Mouse (Mus musculus): ENCODE measurements around the gene Ccdc92b.
A peak's percentile ranks its signal among the peaks of the same experiment; 100 is the strongest.

Ccdc92b gene

DNA sequence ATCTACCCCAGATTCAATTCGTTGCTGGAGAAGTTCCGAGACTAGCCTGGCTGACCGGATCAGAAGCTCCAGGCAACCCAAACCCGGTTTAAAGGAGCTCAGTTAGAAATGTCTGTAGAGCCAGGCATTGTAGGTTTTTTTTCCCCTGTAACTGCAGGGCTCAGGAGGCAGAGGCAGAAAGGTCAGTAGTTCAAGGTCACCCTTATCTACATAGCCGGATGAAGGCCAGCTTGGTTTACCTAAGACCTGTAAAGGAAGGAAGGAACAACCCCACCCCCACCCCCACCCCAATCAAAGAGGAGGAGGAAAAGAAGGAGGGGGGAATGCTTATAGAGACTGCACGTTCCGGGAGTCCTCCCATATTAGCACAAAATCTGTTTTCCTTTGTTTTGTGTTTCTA is 8.0 kb upstream of the Ccdc92b start:
- DNase-seq (ENCODE audit: low read depth, low spot score) = no peak

DNA sequence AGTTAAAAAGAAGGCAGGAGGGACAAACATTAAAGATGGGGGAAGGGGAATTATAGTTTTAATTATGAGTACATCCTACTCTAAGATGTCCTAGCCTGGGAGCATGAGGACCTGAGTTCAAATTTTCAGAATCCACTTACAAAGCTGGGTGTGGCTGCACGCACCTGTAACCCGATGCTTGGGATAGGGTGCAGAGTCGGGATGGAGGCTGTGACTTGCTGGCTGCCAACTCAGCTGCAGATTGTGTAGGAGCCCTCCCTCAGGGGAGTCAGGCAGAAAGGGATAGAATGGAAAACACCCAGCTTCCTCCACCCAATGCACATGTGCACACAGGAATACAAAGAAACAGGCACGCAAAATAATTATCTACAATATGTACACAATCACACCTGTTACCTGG is 6.0 kb upstream of the Ccdc92b start:
- no peak for DNase-seq (ENCODE audit: low read depth, low spot score)

DNA sequence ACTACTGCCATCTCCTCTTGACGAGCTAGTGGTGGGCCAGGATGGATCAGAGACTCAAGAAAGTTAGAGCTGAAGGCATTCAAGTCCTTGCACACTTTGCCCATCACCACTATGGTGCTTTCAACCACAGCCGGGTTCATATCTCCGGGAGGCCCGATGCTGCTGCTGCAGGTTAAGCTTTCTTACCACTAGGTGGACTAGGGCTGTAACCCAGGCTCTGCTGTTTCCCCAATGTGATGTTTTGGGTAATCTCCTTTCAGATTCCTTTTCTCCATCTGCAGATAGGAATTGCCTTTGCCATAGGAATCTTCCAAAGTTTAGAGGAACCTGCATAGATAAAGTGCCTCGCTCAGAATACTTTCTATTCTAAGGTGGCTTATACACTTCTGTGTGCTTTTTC is 3.8 kb upstream of the Ccdc92b start:
- no peak for DNase-seq (ENCODE audit: low read depth, low spot score)

DNA sequence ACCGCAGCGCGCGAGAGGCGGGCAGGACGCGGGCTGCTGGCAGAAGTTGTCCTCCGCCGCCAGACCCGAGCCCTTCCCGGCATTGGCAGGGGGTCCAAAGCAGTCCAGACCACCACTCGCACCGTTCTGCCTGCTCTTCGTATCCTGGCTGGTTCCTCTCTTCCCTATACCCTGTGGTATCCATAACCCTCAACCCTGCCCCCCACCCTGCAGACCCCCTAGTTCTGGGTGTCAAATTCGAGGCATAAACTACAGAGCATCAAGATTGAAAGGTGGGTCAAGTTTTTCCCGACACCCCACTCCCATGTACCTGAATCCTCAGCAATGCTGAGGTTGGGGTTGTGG is 523 bp downstream of the Ccdc92b start:
- no peak for DNase-seq (ENCODE audit: low read depth, low spot score)

DNA sequence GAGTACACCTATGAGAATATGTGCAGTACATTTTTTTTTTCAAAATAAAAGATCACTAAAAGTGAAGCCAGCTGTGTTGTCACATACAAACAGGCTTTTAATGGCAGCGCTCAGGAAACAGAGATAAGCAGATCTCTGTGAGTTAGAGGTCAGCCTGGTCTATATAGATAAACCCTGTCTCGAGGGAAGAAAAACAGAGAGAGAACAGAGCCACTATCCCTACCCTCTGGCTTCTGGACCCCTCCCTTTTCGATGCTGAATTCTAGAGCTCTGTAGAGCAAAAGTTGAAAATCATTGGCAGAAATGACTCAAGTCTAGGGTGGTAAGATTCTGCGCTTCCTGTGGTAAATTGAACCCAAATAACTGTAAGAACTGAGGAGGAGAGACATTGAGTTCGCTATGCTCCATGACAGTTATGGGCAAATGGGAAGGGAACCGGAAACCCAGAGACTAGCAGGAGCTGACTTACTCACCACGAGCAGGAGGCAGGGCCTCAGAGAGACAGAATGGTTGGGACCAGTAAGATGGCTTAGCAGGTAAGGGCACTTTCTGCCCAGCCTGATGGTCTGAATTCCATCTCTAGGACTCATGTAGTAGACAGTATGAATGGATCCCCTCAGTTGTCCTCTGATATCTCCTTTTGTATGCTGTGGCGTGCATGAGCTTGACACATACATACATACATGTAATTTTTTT is 2.7 kb downstream of the Ccdc92b start:
- no peak for DNase-seq (ENCODE audit: low read depth, low spot score)

DNA sequence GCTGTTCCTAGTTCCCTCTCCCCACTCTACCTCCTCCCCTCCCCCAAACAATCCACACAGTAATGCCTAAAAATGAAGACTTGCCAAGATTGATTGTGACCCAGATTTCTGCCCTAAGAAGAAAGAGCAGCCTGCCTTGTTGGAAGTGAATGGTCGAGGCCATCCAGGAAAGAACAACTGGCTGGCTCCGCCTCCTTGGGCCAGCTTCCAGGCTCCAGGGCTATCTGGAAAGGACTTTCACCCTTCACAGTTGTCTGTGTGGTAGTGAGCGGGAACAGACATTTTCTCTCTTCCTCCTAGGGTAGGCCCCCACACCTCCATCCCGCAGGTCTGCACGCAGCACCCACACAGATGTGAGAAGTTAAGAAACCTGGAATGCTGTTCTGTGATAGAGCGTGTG is 4.3 kb downstream of the Ccdc92b start:
- DNase-seq (ENCODE audit: low read depth, low spot score) = no peak

DNA sequence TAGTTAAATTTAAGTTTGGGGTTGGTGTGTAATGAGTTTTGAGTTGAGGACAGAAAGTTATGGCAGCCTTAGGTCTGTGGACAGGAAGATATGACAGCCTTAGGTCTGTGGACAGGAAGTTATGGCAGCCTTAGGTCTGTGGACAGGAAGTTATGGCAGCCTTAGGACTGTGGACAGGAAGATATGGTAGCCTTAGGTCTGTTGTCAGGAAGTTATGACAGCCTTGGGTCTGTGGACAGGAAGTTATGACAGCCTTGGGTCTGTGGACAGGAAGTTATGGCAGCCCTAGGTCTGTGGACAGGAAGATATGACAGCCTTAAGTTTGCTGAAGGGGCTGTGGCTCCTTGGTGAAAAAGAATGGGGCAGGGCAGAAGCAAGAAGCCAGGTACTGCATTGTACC is 5.9 kb downstream of the Ccdc92b start:
- no peak for DNase-seq (ENCODE audit: low read depth, low spot score)

DNA sequence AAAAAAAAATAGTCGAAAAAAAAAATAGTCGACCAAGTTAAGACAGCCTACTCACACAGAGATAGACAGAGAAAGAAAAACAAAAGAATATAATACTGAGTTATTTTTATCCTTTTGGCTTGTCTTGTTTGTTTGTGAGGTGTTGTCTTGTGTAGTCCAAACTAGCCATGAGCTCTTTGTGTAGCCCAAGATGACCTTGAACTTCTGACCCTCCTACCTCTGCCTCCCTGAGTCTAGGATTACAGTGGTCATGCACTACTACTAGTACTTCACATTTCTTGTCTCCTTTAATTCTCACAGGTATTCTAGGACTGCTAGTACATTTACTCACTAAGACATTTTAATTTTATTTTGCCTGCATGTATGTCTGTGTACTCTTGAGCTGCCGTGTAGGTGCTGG is 8.1 kb downstream of the Ccdc92b start:
- no peak for DNase-seq (ENCODE audit: low read depth, low spot score)

DNA sequence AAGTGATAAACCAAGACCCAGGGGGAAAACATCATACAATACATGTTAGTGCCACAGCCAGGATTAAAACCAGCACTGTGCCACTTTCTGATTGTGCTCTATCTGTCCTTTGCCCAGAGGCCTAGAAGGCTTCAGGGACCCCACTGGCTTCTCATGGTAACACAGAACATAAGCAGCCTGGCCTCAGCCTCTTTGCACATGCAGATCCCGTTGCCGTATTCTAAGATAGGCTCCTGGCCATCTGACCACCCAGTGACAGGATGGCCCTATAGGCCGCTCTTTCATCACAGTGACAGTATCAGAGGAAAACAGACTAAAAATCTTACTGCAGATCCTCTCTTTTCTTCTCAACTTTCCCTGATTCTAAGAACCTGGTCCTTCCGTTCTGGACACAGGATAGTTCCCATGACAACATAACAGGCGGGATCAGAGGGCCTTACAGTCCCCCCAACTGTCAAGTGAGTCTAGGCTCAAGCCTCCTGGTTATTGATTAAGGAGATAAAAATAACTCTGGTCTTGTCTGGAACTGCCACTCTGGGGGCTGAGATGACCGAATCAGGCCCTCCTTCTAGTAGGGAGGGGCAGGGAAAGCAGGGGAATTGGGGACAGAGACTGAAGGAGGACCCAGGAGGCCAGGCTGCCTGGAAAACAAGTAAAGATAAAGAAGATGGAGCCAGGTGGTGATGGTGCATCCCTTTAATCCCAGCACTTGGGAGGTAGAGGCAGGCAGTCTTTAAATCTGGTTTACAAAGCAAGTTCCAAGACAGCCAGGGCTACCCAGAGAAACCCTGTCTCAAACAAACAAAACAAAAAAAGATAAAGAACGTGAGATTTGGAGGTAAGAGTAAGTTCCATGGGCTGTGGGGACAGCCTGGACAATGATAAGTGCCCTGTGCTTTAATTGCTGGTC is 12.7 kb downstream of the Ccdc92b start:
- DNase-seq (ENCODE audit: low read depth, low spot score) = no peak

DNA sequence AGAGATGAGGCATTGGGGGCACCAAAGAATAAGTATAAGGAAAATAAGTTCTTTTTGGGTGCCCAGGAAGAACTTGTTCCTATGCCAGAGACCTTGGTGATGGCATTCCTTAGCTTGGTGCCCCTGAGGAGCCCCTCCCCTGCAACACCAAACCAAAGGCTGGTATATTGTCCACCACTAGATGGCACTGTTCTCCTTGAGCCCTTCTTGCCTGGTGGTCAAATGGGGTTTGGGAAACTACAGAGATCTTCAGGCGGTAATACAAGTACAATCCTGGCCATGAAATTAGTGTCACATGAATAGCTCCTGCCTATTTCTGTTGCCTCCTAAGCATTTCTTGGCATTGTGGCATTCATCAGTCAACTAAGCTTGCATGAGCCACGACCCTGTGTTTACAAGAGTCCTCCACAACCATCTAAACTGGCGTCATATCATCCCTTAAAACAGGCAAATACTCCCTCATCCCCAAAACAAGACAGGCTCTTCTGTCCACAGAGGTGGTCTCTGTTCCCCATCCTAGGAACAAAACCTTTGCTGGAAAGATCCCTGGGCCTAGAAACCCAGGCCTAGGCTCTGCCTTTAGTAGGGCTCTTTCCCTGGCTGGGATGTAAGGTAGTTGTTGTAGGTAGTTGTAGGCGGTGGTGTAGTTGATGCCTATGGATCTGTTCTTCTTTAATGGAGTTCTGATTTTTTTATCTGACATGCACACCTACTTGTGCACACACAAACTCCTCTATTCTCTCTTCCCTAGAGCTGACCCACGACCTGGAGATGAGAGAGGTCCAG is 15.3 kb downstream of the Ccdc92b start:
- DNase-seq (ENCODE audit: low read depth, low spot score) = peak; percentile 60

DNA sequence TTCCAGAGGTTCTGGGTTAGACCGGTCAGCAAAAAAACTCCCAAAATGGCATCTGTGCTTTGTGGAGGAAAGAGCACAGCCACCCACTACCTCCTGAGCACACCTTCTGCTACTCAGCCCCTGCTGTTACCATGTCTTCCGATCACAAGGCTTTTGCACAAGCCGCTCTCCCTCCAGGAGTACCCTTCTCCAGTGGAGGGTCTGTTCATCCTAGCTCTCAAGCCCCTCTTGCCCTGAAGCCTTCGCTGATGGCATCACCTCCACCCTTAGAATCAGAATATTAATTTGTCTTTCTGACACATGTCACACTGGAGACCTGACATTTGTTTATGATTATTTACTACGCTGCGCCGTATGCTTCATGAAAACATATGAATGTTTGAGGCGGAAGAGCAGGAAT is 18.1 kb downstream of the Ccdc92b start:
- no peak for DNase-seq (ENCODE audit: low read depth, low spot score)

DNA sequence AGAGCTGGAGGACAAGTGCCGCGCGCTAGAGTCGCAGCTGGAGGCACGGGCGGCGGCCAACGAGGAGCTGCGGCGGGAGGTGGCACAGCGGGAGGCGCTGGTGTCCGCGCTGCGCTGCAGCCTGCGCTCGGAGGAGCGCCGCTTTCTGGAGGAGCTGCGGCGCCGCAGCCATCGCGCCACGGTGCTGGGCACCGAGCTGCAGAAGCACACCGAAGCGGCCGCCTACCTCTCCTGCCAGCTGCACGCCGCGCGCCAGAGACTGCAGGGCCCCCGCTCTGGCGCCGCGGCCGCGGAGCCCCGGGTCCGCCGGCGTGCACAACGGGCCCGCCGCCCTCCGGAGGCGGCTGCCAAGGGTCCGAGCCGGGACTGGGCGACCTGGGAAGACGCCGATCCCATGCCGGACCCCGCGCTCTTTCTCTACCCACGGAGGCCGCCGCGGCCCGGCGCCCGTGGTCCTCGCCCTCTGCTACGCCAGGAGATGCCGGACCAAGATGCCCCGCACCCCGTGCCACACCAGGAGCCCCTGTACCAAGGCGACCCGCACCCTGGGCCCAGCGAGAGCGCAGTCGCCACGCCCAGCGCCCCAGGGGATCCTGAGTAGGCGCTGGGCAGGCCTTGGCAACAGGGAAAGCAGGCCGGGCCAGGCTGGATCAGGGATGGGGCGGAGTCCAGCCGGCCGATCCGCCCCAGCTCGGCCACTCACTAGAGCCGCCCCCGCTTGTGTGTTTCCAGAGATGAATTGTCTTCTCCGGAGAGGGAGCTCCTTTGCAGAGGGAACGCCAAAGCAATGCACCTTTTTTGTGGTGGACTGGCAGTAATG is 18.8 kb downstream of the Ccdc92b start:
- peak; percentile 60 for DNase-seq (ENCODE audit: low read depth, low spot score)

DNA sequence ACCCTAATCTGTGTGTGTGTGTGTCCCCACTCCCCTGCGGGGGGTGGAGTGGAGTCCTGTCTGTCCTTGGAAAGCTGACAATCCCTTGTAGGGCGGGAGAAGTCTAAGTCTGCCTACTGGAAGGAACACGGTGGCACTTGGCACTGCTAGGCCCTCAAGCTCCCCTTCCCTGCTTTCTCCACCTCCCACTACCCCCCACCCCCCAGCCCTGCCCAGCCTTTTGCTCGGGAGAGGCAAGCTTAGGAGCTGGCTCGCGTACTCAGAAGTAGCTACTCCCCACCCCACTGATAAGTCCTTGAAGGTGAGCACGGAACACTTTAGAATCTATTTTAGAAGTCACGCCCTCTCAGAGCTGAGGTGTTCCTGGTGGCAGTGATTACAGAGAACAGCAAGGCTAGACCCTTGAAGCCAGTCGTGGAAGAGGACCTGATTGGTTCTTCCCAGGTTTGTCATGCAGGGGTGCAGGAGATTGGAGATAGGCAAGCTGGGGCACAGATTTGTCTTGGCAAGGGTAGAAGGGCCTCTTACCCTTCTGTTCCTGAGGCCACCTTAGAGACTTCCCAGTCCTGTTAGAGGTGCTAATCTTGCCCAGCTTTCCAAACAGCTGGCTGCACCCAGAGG is 19.5 kb downstream of the Ccdc92b start:
- DNase-seq (ENCODE audit: low read depth, low spot score) = no peak

DNA sequence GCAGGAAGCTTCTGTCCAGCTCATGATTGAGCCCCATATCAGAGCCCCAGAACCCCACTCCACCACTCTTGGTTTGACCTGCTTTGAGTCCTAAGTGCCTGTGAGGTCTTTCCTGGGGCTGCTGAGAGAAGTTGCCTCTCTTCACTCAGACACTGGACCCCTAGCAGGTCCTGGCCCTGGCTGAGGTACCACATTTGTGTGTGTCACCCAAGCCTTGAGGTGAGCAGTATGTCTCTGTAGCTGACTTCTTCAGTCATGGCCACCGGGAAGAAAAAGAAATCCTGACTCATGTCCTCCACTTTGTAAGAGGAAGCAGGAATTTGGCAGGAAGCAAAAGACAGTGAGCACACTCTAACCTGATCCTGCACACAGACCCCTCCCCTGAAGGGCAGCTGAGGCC is 20.2 kb downstream of the Ccdc92b start:
- no peak for DNase-seq (ENCODE audit: low read depth, low spot score)

DNA sequence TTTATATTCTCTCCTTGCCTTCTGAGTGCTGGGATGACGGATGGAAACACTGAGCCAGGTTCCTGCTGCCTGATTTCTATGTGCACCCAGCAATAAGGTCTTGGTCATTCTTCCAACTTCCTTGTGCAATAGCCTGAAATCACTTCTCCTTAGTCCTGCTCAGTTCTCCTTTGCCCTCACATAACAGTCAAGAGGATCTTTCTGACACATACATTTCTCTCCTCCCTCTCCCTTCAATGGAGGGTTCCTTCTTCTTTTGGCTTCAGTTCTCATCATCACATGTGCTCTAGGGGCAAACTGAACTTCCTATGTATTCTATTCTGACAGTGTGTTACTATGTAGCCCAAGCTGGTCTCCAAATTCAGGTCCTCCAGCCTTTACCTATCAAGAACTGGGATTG is 28.6 kb downstream of the Ccdc92b start:
- no peak for DNase-seq (ENCODE audit: low read depth, low spot score)

DNA sequence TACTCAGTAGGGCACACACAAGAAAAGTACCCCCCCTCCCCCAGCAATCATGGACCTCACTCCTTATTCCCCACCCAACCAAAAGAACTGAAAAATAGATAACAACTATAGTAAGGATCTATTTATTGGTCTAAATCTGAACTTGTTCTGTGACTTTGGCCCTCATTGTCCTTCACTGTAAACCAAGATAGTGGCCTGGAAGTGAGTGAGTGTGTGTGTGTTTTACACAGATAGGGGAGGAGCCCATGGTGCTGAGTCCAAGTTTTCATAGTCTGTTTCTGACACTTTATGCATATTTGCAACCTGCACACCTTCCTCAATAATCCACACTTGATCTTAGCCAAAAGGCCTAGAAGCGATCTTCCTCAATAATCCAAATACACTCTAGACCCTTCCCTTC is 29.3 kb downstream of the Ccdc92b start:
- DNase-seq (ENCODE audit: low read depth, low spot score) = no peak

DNA sequence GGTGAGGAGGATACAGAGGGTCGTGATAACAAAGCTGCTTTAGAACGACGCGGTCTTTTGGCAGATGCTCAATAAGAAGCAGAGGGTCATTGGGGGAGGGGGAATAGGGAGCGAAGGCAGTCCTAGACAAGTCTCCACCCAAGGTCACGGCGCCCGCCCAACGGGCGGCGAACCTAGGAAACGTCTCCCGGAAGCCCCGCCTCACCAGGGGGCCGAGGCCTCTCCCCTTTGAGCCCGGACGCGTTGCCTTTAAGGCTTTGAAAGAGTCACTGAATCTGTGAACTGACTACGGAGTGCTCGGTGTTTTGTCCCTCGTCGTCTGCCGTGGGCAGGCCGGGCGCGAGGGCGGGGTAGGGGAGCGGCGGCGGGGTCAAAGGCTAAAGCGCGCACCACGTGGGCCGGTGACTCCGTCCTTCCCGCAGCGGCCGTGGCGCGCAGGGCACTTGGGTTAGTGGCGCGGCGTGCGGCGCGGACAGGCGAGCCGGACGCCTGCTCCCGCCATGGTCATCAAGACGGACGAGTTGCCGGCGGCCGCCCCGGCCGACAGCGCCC is 29.8 kb downstream of the Ccdc92b start, which contains the start of gene Cluh:
Gene Cluh (plus strand): TSS at position 401 of the 552 bp plus-strand sequence.
- DNase-seq (ENCODE audit: low read depth, low spot score) = peak; percentile 89

DNA sequence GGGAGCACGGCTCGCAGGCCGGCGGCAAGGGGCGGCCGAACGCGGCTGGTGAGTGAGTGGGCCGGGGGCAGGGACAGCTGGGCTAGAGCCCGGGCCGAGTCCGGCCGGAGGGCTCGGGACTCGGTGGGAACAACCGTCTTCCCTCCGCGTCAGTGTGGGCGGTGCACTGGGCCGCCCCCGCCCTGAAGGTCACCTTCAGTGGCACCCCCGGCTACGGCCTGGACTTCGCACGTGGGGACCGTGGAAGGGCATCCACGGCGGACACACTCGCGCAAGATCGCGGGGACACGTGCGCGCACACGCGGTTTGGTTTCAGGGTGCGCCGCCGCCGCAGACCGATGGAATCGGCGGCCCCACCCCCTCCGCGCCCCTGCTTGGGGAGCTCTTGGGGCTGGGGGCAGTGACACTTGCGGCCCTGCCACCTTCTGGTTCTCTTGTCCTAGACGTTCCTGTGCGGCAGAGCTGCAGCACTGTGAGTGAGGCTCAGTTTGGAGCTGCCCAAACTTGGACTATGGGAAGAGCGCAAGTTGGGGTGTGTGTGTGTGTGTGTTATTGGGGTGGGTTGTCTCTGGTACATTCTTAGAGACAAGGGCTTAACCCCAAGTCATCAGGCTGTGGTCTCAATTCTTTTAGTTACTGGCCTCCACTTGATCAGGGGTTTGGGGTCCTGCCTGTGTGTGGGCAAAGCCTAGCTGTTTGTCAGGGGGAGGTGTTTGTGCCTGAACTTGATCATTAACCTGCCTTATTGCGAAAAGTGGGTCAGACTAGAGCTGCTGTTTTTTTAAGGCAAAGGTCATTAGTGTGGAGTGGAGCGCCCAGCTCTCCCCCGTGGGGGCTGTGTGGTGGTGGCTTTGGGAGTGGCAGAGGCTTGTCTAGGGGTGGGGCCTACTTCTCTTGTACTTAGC is 30.5 kb downstream of the Ccdc92b start:
- DNase-seq (ENCODE audit: low read depth, low spot score) = no peak

DNA sequence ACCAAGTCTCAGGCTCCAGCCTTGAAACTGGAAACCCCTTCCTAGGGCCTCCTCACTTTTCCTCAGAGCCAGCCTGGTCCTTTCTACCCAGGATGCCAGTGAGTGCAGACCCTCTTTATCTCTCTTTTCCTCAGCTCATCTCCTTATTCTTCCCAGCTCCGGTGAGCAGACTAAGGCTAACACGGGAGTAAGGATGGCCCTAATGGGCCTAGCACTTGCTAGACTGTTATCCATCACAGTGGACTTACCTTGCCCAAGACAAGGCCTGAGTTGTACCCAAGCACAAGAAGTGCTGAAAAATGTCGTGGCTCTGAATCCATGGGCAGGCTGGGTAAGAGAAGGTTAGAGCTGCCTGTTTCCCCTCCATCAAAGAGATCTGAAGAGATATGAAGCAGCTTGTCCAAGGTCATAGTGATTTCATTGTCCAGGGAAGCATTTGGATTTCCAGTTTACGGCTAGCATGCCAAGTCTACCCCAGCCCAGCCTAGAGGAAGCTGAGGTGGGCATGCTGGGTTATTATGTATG is 31.2 kb downstream of the Ccdc92b start:
- no peak for DNase-seq (ENCODE audit: low read depth, low spot score)

Measured in retina, adult 2 months (tissue).